Mouse (Mus musculus) small intestine, adult 2 months (tissue): ENCODE results near the gene Slc4a8.

ENCODE experiments used
- CTCF ChIP-seq: fragments of 200-500 bp; IDR thresholded peaks from 2 replicates; pipeline ENCODE4 v1.5.1; 2012; ENCODE audit warnings: low read depth, mild to moderate bottlenecking, control low read depth, inconsistent platforms, low read length, moderate library complexity, mixed read lengths; ENCODE audit not compliant: insufficient replicate concordance, insufficient read length; ENCODE audit errors: extremely low read depth
- POLR2A ChIP-seq: fragments of 200-500 bp; IDR thresholded peaks from 2 replicates; pipeline ENCODE4 v1.6.1; 2012; ENCODE audit warnings: low read depth, mild to moderate bottlenecking, control low read depth, inconsistent platforms, low read length, moderate library complexity

GRCm38 (mm10) chr15:100735095-100735952 lies 26.2 kb upstream of the Slc4a8 start:
- TF ChIP-seq CTCF (no peak), POLR2A (no peak)
